Mouse (Mus musculus): Measurements from ENCODE around the gene Myo6.

Myo6 gene

DNA sequence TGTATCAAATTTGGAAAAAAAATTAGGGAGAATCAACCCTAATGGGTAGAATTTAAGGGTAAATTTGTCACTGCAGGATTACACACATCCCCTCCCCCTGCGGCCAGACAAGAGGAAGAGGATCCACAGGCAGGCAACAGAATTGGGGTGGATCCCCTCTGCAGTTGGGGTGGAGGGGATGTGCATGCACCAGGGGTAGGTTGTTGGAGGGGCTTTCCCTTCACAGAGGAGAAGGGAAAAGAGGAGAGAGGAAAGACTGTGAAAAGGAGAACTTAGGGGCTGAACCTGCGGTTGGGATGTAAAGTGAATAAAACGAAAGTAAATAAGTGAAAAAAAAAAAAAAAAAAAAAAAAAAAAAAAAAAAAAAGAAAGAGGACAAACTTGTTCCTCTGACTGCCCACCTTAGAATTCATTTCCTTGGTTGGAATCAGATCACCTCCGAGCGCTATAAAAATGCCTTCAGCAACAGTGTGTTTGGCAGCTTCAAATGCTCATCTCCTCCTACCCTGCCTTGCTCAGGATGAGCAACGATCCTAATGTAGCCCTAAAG lies 179.7 kb downstream of the Myo6 start:
- in situ Hi-C loops (cut with MboI; ENCODE audit: unreplicated experiment in 2 of 2) = no loop called here

DNA sequence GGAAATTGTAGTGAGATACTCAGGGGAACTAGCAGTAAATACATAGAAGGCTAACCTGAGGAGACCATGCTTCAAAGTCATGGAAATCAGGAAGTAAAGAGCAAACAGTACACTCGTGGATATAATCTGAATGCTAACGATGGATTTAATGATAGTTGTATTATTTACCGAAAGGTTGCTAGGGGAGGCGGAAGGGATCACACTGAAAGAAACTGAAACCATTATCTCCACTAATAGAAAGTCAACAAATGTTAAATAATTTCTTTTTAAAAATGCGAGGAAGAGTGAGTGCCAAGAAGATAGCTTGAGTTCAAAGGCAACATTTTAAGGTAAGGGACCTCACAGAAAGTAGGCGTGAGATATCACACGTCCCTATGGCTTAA lies 186.5 kb downstream of the Myo6 start:
- in situ Hi-C loops (cut with MboI; ENCODE audit: unreplicated experiment in 2 of 2) = no loop called here

GRCm38 (mm10) chr9:80351678-80352331 lies 187.0 kb downstream of the Myo6 start:
- in situ Hi-C loops (cut with MboI; ENCODE audit: unreplicated experiment in 2 of 2) = no loop called here

DNA sequence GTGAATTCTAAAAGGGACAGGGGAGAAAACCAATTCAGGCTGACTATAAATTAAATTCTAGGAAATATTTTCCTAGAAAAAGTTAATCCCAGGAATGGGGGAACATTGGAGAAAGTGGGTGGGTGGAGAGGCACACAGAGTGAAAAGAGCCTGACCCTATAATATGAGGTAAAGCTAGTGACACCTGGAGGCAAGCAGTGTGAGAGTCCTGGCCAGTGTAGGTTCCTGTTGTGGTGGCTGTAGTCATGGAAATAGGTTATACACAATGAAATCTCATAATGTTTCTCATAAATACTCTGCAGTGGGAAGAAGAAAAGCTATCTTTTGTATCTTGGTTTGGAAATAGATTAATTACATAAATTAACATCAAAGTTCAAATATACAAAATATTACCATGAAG lies 195.2 kb downstream of the Myo6 start:
- in situ Hi-C loops (cut with MboI; ENCODE audit: unreplicated experiment in 2 of 2) = no loop called here

All from v-Abl transformed pro-B cells (cell line).